Mouse (Mus musculus): ENCODE measurements at regions not wholly inside any gene's neighbourhood (a gene's known extent, or its start where the extent isn't known, plus 50 kb on each side); places are given as distances from the start of the nearest gene placed in this dataset.
"Not testable (repeated sequence)": the region's sequence is repeated elsewhere in the genome, so short reads cannot be mapped to it uniquely, and the experiment has no call there.

DNA sequence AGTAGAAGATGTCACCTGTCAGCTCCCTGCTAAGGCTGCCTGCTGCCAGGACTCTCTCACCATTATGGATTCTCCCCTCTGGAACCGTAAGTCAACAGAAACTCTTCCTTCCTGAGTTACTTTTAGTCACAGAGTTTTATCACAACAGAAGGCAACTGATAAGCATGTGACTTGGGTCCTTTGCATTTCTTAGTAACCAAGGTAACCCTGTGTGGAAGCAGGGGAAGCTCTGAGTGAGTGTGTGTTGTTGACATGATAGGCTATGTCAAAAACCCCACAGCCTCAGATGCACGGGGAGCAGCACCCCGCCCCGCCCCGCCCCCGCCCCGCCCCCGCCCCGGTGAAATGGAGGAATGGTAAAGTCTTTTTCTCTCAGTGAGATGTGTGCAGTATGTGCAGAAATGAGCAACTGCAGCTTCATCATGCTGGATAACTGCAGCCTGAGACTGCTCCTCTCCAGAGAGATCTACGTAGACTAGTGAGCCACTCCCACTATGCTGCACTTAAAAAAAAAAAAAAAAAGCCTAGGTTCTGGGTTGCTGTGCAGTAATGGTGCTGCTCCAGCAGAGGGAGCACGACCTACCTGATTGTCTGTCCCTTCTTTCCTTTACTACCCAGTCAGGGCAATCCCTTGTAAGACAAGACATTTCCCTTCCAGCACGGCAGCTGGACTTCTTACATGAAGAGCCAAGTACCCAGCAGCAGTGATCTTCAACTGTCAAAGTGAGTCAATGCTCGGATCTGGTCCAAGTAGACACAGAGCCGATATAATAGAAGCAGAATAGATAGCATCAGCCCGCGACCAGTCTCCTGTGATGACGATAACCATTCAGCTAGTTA is 92.6 kb upstream of the Zfp706 start:
- H3K27me3 ChIP-seq (replicated peaks; ENCODE audit: control insufficient read depth, insufficient read depth, low read length) = no peaks in the 10 kb centered on the region
- WGBS = 36% methylated on average over 17 of the region's 17 CpGs
- H3K9ac ChIP-seq (ENCODE audit: low read length) = no peak overlapping the region
- DNase-seq (ENCODE audit: low spot score) = peak; percentile 69
- H3K4me3 ChIP-seq (ENCODE audit: low read depth, low read length) = no peak overlapping the region
- H3K4me1 ChIP-seq (replicated peaks; ENCODE audit: control insufficient read depth, insufficient read depth, low read length) = peaks cover 4% of the 10 kb centered on the region; the same call in 1 of the 2 replicates
- H3K36me3 ChIP-seq (ENCODE audit: control insufficient read depth, insufficient read depth, low read length) = no peaks in the 10 kb centered on the region
- H3K4me2 ChIP-seq (ENCODE audit: low read length) = peak overlapping the region; percentile 30
- H3K27ac ChIP-seq (ENCODE audit: low read depth) = no peak overlapping the region
- no peaks in the 10 kb centered on the region for H3K9me3 ChIP-seq (ENCODE audit: control insufficient read depth, low read length)
- peak; percentile 72; the same call in 1 of the 2 replicates for ATAC-seq (replicated peaks; ENCODE audit: low FRiP score, low TSS enrichment, low read depth)

DNA sequence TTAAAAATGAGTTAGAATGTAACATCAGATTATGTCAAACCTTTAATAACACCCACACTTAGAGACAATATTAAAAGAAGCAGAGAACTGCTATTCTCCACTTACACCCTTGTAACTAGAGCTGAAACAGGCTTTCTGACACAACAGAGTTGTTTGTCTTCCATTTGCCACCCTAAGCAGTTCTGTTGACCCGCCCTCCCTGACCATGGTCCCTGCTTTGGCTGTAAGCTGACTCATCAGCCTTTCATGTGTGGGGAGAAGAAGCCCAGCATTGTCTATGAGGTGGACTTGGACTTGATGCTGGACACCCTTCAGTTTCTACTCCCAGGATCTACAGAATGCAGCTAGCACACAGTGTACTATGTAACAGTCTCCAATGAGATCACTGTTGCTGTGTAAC is 91.6 kb upstream of the Zfp706 start:
- H3K27me3 ChIP-seq (replicated peaks; ENCODE audit: control insufficient read depth, insufficient read depth, low read length) = no peaks in the 10 kb centered on the region
- 79% methylated on average over 1 of the region's 1 CpGs for WGBS
- no peaks in the 10 kb centered on the region for H3K9me3 ChIP-seq (ENCODE audit: control insufficient read depth, low read length)
- no peak overlapping the region for H3K4me2 ChIP-seq (ENCODE audit: low read length)
- no peak overlapping the region for H3K27ac ChIP-seq (ENCODE audit: low read depth)
- peaks cover 4% of the 10 kb centered on the region; the same call in 1 of the 2 replicates for H3K4me1 ChIP-seq (replicated peaks; ENCODE audit: control insufficient read depth, insufficient read depth, low read length)
- ATAC-seq (replicated peaks; ENCODE audit: low FRiP score, low TSS enrichment, low read depth) = no peak
- H3K9ac ChIP-seq (ENCODE audit: low read length) = no peak overlapping the region
- DNase-seq (ENCODE audit: low spot score) = no peak
- H3K4me3 ChIP-seq (ENCODE audit: low read depth, low read length) = no peak overlapping the region
- no peaks in the 10 kb centered on the region for H3K36me3 ChIP-seq (ENCODE audit: control insufficient read depth, insufficient read depth, low read length)

DNA sequence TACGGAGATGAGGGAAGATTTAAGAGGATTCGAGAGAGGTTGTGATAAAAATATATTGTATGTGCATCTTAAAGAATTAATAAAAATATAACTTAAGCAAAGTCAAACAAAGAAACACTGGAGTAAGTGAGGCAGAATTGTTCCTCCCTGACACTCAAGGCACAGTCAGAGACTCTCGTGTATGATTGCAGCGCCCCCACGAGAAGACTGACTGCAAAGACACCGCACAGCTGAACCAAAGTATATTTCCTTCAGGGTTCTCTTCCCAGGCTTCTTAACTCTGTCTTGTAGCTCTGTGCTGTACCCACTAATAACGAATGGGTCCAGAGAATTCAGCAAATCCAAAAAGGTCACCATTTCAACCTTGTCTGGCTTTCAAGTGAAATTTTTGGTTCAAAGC is 89.9 kb upstream of the Zfp706 start:
- Histone ChIP-seq H3K9ac (ENCODE audit: low read length) (no peak overlapping the region), H3K4me3 (ENCODE audit: low read depth, low read length) (no peak overlapping the region), H3K27ac (ENCODE audit: low read depth) (no peak overlapping the region), H3K36me3 (ENCODE audit: control insufficient read depth, insufficient read depth, low read length) (no peaks in the 10 kb centered on the region), H3K9me3 (ENCODE audit: control insufficient read depth, low read length) (no peaks in the 10 kb centered on the region), H3K4me2 (ENCODE audit: low read length) (no peak overlapping the region), H3K27me3 (replicated peaks; ENCODE audit: control insufficient read depth, insufficient read depth, low read length) (no peaks in the 10 kb centered on the region), H3K4me1 (replicated peaks; ENCODE audit: control insufficient read depth, insufficient read depth, low read length) (peaks cover 4% of the 10 kb centered on the region; the same call in 1 of the 2 replicates)
- DNase-seq (ENCODE audit: low spot score) = no peak
- WGBS = 92% methylated on average over 7 of the region's 7 CpGs
- no peak for ATAC-seq (replicated peaks; ENCODE audit: low FRiP score, low TSS enrichment, low read depth)

GRCm38 (mm10) chr15:37091171-37091570 is 83.6 kb upstream of the Zfp706 start:
- WGBS = 65% methylated on average over 5 of the region's 5 CpGs
- not testable (repeated sequence) for H3K4me2 ChIP-seq (ENCODE audit: low read length); H3K27ac ChIP-seq (ENCODE audit: low read depth); ATAC-seq (replicated peaks; ENCODE audit: low FRiP score, low TSS enrichment, low read depth); H3K4me3 ChIP-seq (ENCODE audit: low read depth, low read length); H3K27me3 ChIP-seq (replicated peaks; ENCODE audit: control insufficient read depth, insufficient read depth, low read length); H3K36me3 ChIP-seq (ENCODE audit: control insufficient read depth, insufficient read depth, low read length); H3K9ac ChIP-seq (ENCODE audit: low read length); H3K4me1 ChIP-seq (replicated peaks; ENCODE audit: control insufficient read depth, insufficient read depth, low read length); H3K9me3 ChIP-seq (ENCODE audit: control insufficient read depth, low read length)
- DNase-seq (ENCODE audit: low spot score) = peak; percentile 36

DNA sequence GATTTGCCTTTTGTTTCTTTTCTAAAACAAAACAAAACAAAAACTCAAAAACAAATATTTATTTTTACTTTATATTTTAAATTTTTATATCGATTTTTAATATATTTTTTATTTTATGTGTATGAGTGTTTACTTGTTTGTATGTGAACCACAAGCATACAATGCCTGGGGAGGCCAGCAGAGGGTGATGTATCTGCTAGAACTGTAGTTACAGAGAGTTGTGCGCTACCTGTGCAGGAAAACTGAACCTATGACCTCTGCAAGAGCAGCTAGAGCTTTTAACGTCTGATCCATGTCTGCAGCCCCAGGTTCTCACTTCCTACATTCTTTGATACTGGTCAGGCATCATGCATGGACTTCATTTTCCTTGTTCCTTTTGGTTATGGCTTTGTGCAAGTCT is 76.2 kb upstream of the Zfp706 start:
- no peaks in the 10 kb centered on the region for H3K27me3 ChIP-seq (replicated peaks; ENCODE audit: control insufficient read depth, insufficient read depth, low read length)
- H3K9me3 ChIP-seq (ENCODE audit: control insufficient read depth, low read length) = no peaks in the 10 kb centered on the region
- WGBS = 81% methylated on average over 3 of the region's 3 CpGs
- no peak overlapping the region for H3K4me2 ChIP-seq (ENCODE audit: low read length)
- no peaks in the 10 kb centered on the region for H3K4me1 ChIP-seq (replicated peaks; ENCODE audit: control insufficient read depth, insufficient read depth, low read length)
- H3K4me3 ChIP-seq (ENCODE audit: low read depth, low read length) = no peak overlapping the region
- H3K27ac ChIP-seq (ENCODE audit: low read depth) = no peak overlapping the region
- H3K9ac ChIP-seq (ENCODE audit: low read length) = no peak overlapping the region
- H3K36me3 ChIP-seq (ENCODE audit: control insufficient read depth, insufficient read depth, low read length) = no peaks in the 10 kb centered on the region
- ATAC-seq (replicated peaks; ENCODE audit: low FRiP score, low TSS enrichment, low read depth) (no peak), DNase-seq (ENCODE audit: low spot score) (no peak)

DNA sequence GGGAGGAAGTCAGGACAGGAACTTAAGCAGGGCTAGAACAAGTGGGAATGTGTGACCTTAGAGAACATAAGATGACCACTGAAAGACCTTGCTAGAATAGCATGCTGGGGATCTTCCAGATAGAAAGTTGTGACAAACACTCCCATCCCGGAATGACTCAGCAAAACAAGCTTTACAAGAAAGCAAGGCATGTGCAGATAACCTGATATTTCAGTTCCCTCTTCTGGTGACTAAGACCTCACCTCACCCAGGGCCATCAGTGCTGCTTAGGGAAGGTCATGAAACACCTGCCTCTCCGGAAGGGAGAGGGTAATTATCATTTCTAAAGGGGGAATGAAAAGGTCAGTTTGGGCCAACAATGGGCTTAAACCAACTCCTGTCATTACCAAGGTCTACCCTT is 74.3 kb upstream of the Zfp706 start:
- H3K9ac ChIP-seq (ENCODE audit: low read length) = no peak overlapping the region
- no peak for ATAC-seq (replicated peaks; ENCODE audit: low FRiP score, low TSS enrichment, low read depth)
- 65% methylated on average over 2 of the region's 2 CpGs for WGBS

DNA sequence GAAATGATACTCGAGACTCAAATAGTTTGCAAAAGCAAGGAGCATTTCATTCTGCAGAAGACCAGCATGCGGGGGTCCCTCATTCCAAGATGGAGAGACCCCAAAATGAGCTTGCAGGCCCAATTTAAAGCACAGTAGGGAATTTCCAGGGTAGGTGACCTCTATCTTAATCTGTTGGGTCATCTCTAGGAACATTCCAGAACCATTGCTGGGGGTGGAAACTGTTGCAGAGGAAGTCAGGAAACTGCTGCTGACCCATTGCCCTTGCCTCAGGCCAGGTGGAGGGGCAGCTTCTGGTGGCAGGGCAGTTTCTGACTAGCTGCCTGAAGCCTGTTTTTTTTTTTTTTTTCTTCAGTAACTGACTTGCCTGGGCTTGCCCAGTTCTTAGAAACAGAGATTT is 73.4 kb upstream of the Zfp706 start:
- H3K4me2 ChIP-seq (ENCODE audit: low read length) = no peak overlapping the region
- no peaks in the 10 kb centered on the region for H3K9me3 ChIP-seq (ENCODE audit: control insufficient read depth, low read length)
- H3K27ac ChIP-seq (ENCODE audit: low read depth) = no peak overlapping the region
- H3K27me3 ChIP-seq (replicated peaks; ENCODE audit: control insufficient read depth, insufficient read depth, low read length) = no peaks in the 10 kb centered on the region
- H3K4me1 ChIP-seq (replicated peaks; ENCODE audit: control insufficient read depth, insufficient read depth, low read length) = no peaks in the 10 kb centered on the region
- ATAC-seq (replicated peaks; ENCODE audit: low FRiP score, low TSS enrichment, low read depth) = no peak
- H3K36me3 ChIP-seq (ENCODE audit: control insufficient read depth, insufficient read depth, low read length) = no peaks in the 10 kb centered on the region
- DNase-seq (ENCODE audit: low spot score) = no peak
- H3K4me3 ChIP-seq (ENCODE audit: low read depth, low read length) = no peak overlapping the region
- WGBS = 93% methylated on average over 2 of the region's 2 CpGs
- H3K9ac ChIP-seq (ENCODE audit: low read length) = no peak overlapping the region

More for the DNA sequence above, 74.3 kb upstream of the Zfp706 start:
- H3K4me3 ChIP-seq (ENCODE audit: low read depth, low read length) = no peak overlapping the region
- no peak overlapping the region for H3K27ac ChIP-seq (ENCODE audit: low read depth)
- no peak overlapping the region for H3K4me2 ChIP-seq (ENCODE audit: low read length)
- H3K27me3 ChIP-seq (replicated peaks; ENCODE audit: control insufficient read depth, insufficient read depth, low read length) = no peaks in the 10 kb centered on the region
- H3K9me3 ChIP-seq (ENCODE audit: control insufficient read depth, low read length) = no peaks in the 10 kb centered on the region
- no peak for DNase-seq (ENCODE audit: low spot score)
- H3K4me1 ChIP-seq (replicated peaks; ENCODE audit: control insufficient read depth, insufficient read depth, low read length) = no peaks in the 10 kb centered on the region
- no peaks in the 10 kb centered on the region for H3K36me3 ChIP-seq (ENCODE audit: control insufficient read depth, insufficient read depth, low read length)

DNA sequence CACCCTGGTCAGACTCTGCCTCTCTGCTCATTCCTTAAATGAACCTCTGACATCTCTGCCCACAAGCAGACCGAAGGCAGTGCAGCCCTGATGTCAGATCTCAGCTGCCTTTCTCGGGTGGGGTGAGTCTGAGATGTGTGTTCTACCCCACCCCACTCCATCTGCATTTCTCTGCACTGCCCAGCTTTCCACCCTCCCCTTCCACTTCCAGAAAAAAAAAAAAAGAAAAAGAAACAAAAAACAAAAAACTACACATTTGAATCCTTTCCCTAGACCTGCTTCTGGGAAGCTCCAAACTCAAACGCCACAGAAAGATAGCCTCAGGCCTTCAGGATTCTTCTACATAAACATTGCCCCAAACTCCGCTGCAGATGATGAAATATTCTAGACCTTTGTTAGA is 72.8 kb upstream of the Zfp706 start:
- DNase-seq (ENCODE audit: low spot score) (no peak), ATAC-seq (replicated peaks; ENCODE audit: low FRiP score, low TSS enrichment, low read depth) (no peak)
- H3K27ac ChIP-seq (ENCODE audit: low read depth) = no peak overlapping the region
- no peaks in the 10 kb centered on the region for H3K9me3 ChIP-seq (ENCODE audit: control insufficient read depth, low read length)
- no peak overlapping the region for H3K4me3 ChIP-seq (ENCODE audit: low read depth, low read length)
- H3K9ac ChIP-seq (ENCODE audit: low read length) = no peak overlapping the region
- WGBS = 86% methylated on average over 4 of the region's 4 CpGs
- no peaks in the 10 kb centered on the region for H3K27me3 ChIP-seq (replicated peaks; ENCODE audit: control insufficient read depth, insufficient read depth, low read length)
- H3K4me1 ChIP-seq (replicated peaks; ENCODE audit: control insufficient read depth, insufficient read depth, low read length) = no peaks in the 10 kb centered on the region
- H3K4me2 ChIP-seq (ENCODE audit: low read length) = no peak overlapping the region
- no peaks in the 10 kb centered on the region for H3K36me3 ChIP-seq (ENCODE audit: control insufficient read depth, insufficient read depth, low read length)

DNA sequence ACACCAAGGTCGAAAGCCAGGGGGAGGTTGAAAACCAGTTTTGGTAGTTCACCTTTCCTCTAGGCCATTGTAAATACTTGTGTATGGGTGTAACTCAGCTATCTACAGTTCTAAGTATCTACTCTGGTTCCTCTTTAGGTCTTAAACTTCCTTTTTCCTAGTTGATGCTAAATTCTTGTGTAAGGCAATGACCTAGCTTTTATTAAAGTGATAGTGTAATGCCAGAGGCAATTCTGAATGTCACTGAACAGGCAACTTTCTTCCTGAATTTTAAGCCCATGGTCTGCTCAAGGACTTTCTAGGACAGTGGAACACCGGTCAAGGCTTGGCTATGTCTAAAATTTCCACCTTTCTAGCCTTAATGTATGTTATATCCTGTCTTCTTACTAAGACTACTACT is 66.6 kb upstream of the Zfp706 start:
- not testable (repeated sequence) for H3K27ac ChIP-seq (ENCODE audit: low read depth)

More for the DNA sequence above, 66.6 kb upstream of the Zfp706 start:
- not testable (repeated sequence) for H3K4me1 ChIP-seq (replicated peaks; ENCODE audit: control insufficient read depth, insufficient read depth, low read length); H3K27me3 ChIP-seq (replicated peaks; ENCODE audit: control insufficient read depth, insufficient read depth, low read length); H3K4me3 ChIP-seq (ENCODE audit: low read depth, low read length); H3K4me2 ChIP-seq (ENCODE audit: low read length); H3K36me3 ChIP-seq (ENCODE audit: control insufficient read depth, insufficient read depth, low read length); ATAC-seq (replicated peaks; ENCODE audit: low FRiP score, low TSS enrichment, low read depth); DNase-seq (ENCODE audit: low spot score); H3K9ac ChIP-seq (ENCODE audit: low read length); H3K9me3 ChIP-seq (ENCODE audit: control insufficient read depth, low read length)
- 91% methylated on average over 2 of the region's 2 CpGs for WGBS
